Comparison of ENCODE assay signal across 13 mouse cellular contexts in the genomic region with DNA sequence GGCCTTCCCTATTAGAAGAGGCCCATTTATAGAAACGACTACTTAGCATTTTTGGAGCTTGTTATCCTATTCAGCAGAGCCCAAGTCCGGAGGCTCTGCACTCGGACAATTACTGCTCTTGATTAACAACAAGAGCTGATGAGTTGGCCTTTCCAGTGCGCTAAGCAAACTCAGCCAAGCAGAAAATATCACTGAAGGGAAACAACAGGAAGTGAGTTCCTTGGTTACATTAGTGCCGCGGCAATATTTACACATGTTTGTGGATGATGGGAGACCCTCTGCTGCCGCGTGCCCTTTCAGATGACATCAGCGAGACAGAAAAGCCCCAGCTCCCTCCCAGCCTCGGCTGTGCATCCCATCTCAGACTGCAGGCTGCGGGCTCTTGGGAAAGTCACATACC.
DNase-seq lines count a peak whose midpoint lies in the region; ATAC-seq and TF ChIP-seq lines count a peak whose summit lies in the region.
"Had no signal": no experiment of that assay in that cellular context is flagged by ENCODE, and none has a peak within 500 bp of the region (broad histone marks: within the 10 kb centered on the region; RNA-seq: fewer than 3 reads in every experiment).

No protein-coding gene starts in this region.

- intact Hi-C loops in gastrocnemius, adult 2 months (cut with DNase I) = no loop called here

- no peaks in the 10 kb centered on the region for H3K4me1 ChIP-seq in forebrain, postnatal 0 days (ENCODE audit: insufficient read depth)
- H3K4me1 ChIP-seq in midbrain, embryonic 14.5 days (ENCODE audit: control insufficient read depth, insufficient read depth, low read length) = no peaks in the 10 kb centered on the region
- H3K4me1 ChIP-seq: limb, embryonic 13.5 days; stomach, embryonic 15.5 days had no signal

- no peak overlapping the region for H3K27ac ChIP-seq in forebrain, postnatal 0 days (ENCODE audit: low read depth, low read length)
- no peak overlapping the region for H3K27ac ChIP-seq in midbrain, embryonic 14.5 days (replicated peaks; ENCODE audit: low read depth, low read length)
- H3K27ac ChIP-seq in gastrocnemius, adult 2 months = no peak overlapping the region
- H3K27ac ChIP-seq: embryonic facial prominence, embryonic 12.5 days; limb, embryonic 13.5 days; macrophage; stomach, embryonic 15.5 days had no signal

- 8% methylated on average over 11 of the region's 11 CpGs for WGBS in forebrain, postnatal 0 days
- WGBS in midbrain, embryonic 14.5 days = 55% methylated on average over 11 of the region's 11 CpGs

- H3K27me3 ChIP-seq in forebrain, postnatal 0 days (ENCODE audit: insufficient read depth, low read length) = peaks cover 29% of the 10 kb centered on the region
- no peaks in the 10 kb centered on the region for H3K27me3 ChIP-seq in midbrain, embryonic 14.5 days (ENCODE audit: control insufficient read depth, insufficient read depth, low read length)
- H3K27me3 ChIP-seq: embryonic facial prominence, embryonic 12.5 days; limb, embryonic 13.5 days; stomach, embryonic 15.5 days had no signal

- TF ChIP-seq POLR2A in brain, embryonic 14.5 days (IDR thresholded peaks at IDR 0.05; ENCODE audit: borderline replicate concordance, extremely low read depth, insufficient read depth, insufficient read length, poor library complexity, severe bottlenecking) = no peak

- DNase-seq in cerebellum, adult 9-11 months = peak; percentile 15
- DNase-seq in cerebellum, adult 8-10 months = no peak
- peak; percentile 93 for DNase-seq in brain, embryonic 14.5 days (ENCODE audit: low read depth)
- peak; percentile 55 for DNase-seq in forebrain, postnatal 0 days
- DNase-seq in midbrain, embryonic 14.5 days = peak; percentile 37
- no peak for DNase-seq in gastrocnemius, adult 2 months
- DNase-seq in adrenal gland, postnatal 36 days = no peak

- H3K9me3 ChIP-seq in forebrain, postnatal 0 days (ENCODE audit: low read length) = no peaks in the 10 kb centered on the region
- H3K9me3 ChIP-seq in midbrain, embryonic 14.5 days (ENCODE audit: control insufficient read depth, low read length) = no peaks in the 10 kb centered on the region
- H3K9me3 ChIP-seq: embryonic facial prominence, embryonic 12.5 days; limb, embryonic 13.5 days; stomach, embryonic 15.5 days had no signal

- H3K36me3 ChIP-seq in forebrain, postnatal 0 days (ENCODE audit: insufficient read depth) = no peaks in the 10 kb centered on the region
- no peaks in the 10 kb centered on the region for H3K36me3 ChIP-seq in midbrain, embryonic 14.5 days (ENCODE audit: control insufficient read depth, insufficient read depth, low read length)
- H3K36me3 ChIP-seq: embryonic facial prominence, embryonic 12.5 days; limb, embryonic 13.5 days; stomach, embryonic 15.5 days had no signal

- peak; percentile 89 for ATAC-seq in forebrain, postnatal 0 days
- ATAC-seq in midbrain, embryonic 14.5 days (ENCODE audit: low FRiP score, low TSS enrichment) = no peak
- no peak for ATAC-seq in megakaryocyte-erythroid progenitor cell, adult 5-6 weeks (replicated peaks; ENCODE audit: low FRiP score, low TSS enrichment, poor library complexity, severe bottlenecking)
- ATAC-seq: inflammation-experienced regulatory T-cells, adult 6 months had no signal

- no peak for TF ChIP-seq CTCF in brain, embryonic 14.5 days (IDR thresholded peaks at IDR 0.05; ENCODE audit: borderline replicate concordance, extremely low read depth, insufficient read depth, insufficient read length)
- no peak for TF ChIP-seq CTCF in forebrain, postnatal 0 days (IDR thresholded peaks at IDR 0.05; ENCODE audit: low read depth)
- TF ChIP-seq CTCF in gastrocnemius, adult 2 months (IDR thresholded peaks at IDR 0.05) = no peak

- H3K9ac ChIP-seq in forebrain, postnatal 0 days = no peak overlapping the region
- H3K9ac ChIP-seq in midbrain, embryonic 14.5 days (replicated peaks; ENCODE audit: low read length) = 0 out of 2 replicates have a peak overlapping the region, but pooled peaks have one; percentile 7
- H3K9ac ChIP-seq: embryonic facial prominence, embryonic 12.5 days; limb, embryonic 13.5 days; stomach, embryonic 15.5 days had no signal

- H3K4me2 ChIP-seq in forebrain, postnatal 0 days (ENCODE audit: low read depth) = no peak overlapping the region
- H3K4me2 ChIP-seq in midbrain, embryonic 14.5 days (ENCODE audit: low read length) = no peak overlapping the region
- H3K4me2 ChIP-seq: embryonic facial prominence, embryonic 12.5 days; limb, embryonic 13.5 days; stomach, embryonic 15.5 days had no signal

- H3K4me3 ChIP-seq in forebrain, postnatal 0 days (ENCODE audit: low read depth, low read length) = no peak overlapping the region
- no peak overlapping the region for H3K4me3 ChIP-seq in midbrain, embryonic 14.5 days (replicated peaks; ENCODE audit: low read depth, low read length)
- H3K4me3 ChIP-seq in gastrocnemius, adult 2 months = no peak overlapping the region
- H3K4me3 ChIP-seq: embryonic facial prominence, embryonic 12.5 days; limb, embryonic 13.5 days; stomach, embryonic 15.5 days had no signal

Comparison
In these comparisons a context has a peak if more than half of its experiments do, and no peak if none do; other contexts are left out.
1. DNase-seq: peak in cerebellum, adult 9-11 months (single experiment), brain, embryonic 14.5 days (single experiment), forebrain, postnatal 0 days (single experiment) and midbrain, embryonic 14.5 days (single experiment); none in cerebellum, adult 8-10 months (single experiment), gastrocnemius, adult 2 months (single experiment) and adrenal gland, postnatal 36 days (0 of 2).